Mouse (Mus musculus) splenic B cell, adult 2 months (primary cell): ENCODE results near the gene Kdm3a.

ENCODE experiments used
- DNase-seq: peaks from one replicate; pipeline ENCODE4 v3.0.0-alpha.2; 2011; ENCODE audit warnings: low read depth, low spot score
- H3K27me3 ChIP-seq: 2 replicates; pipeline ENCODE4 v1.6.1; 2012; ENCODE audit warnings: mild to moderate bottlenecking, low read length, moderate library complexity, mixed read lengths; ENCODE audit not compliant: control insufficient read depth, poor library complexity, insufficient read depth, severe bottlenecking
- H3K36me3 ChIP-seq: 2 replicates; pipeline ENCODE4 v1.6.1; 2012; ENCODE audit warnings: mild to moderate bottlenecking, low read length, moderate library complexity, mixed read lengths; ENCODE audit not compliant: control insufficient read depth, poor library complexity, insufficient read depth, severe bottlenecking

Gene Kdm3a

DNA sequence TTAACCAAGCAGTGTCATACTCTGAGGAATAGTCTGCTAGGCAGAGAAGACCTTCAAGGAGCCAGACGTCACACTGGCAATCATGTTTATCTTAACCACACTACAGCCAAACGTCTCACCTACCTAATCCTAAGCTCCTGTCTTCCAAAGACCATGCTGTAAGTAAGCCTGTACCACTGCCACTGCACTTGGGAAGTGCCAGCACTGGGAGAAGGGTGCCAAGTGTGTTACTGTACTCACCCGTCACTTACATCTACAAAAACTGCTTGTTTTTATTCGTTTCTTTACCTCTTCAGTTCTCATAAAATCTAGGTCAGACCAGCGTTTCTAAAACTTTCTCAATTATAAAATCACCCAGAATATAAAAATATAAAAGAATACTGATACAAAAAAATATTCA, 15.8 kb downstream of the Kdm3a start:
- Histone ChIP-seq H3K36me3 (peaks cover 13% of the 10 kb centered on the region), H3K27me3 (no peaks in the 10 kb centered on the region)
- DNase-seq: no peak

GRCm38 (mm10) chr6:71613225-71613624, 19.6 kb downstream of the Kdm3a start:
- no peaks in the 10 kb centered on the region for H3K27me3 ChIP-seq
- peaks cover 23% of the 10 kb centered on the region for H3K36me3 ChIP-seq
- no peak for DNase-seq

DNA sequence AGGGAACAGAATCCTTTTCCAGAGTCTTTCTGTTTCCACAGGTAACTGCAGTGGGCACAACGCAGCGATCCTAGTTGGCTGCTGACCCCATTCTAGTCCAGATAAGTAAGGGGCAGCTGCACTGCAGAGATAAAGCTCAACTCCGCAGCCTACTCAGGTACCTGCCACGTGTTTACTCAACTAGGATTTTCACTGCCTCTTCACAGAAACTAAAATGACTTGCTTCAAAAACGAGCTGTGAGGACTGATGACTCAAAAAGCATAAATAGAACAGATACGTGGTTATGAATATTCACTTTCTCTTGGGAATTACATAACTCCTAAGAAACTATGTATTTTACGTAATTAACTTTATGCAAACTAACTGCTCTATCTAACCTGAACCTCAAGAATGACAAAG, 22.8 kb downstream of the Kdm3a start:
- peaks cover 20% of the 10 kb centered on the region for H3K36me3 ChIP-seq
- H3K27me3 ChIP-seq: no peaks in the 10 kb centered on the region
- DNase-seq: no peak

GRCm38 (mm10) chr6:71608994-71609393, 23.8 kb downstream of the Kdm3a start:
- Histone ChIP-seq H3K27me3 (no peaks in the 10 kb centered on the region), H3K36me3 (peaks cover 20% of the 10 kb centered on the region)
- DNase-seq: no peak

DNA sequence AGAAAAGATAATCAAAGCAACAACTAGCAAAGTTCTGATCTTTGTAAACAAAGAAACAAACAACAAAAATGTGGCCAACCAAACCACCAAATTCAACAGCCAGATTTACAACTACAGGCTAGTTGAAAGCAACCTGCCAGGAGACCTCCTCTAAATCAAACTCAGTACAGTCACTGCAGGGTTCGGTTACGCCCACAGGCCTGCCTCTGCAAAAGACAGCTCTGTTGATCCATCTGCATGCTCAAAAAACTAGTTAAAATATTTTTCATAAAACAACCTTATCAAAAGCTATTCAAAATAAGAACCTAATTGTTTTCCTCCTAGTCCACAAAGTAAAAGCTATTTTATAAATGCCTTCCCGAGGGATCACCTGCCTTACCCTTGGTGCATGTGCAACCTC, 25.0 kb downstream of the Kdm3a start:
- H3K36me3 ChIP-seq: peaks cover 22% of the 10 kb centered on the region
- DNase-seq: no peak

GRCm38 (mm10) chr6:71590154-71590553, 42.6 kb downstream of the Kdm3a start:
- no peak for DNase-seq
- H3K36me3 ChIP-seq: peaks cover 13% of the 10 kb centered on the region
- no peaks in the 10 kb centered on the region for H3K27me3 ChIP-seq

More for the DNA sequence above, 25.0 kb downstream of the Kdm3a start:
- no peaks in the 10 kb centered on the region for H3K27me3 ChIP-seq

- H3K36me3 ChIP-seq: peaks cover 13% of the 10 kb centered on the region
- no peaks in the 10 kb centered on the region for H3K27me3 ChIP-seq
- no peak for DNase-seq
These were observed 43.4 kb downstream of the Kdm3a start for GRCm38 (mm10) chr6:71589401-71589800.

GRCm38 (mm10) chr6:71583198-71583597, 49.6 kb downstream of the Kdm3a start:
- Histone ChIP-seq H3K27me3 (no peaks in the 10 kb centered on the region), H3K36me3 (peaks cover 7% of the 10 kb centered on the region)
- no peak for DNase-seq

- Histone ChIP-seq H3K36me3 (peaks cover 9% of the 10 kb centered on the region), H3K27me3 (no peaks in the 10 kb centered on the region)
- no peak for DNase-seq
These were observed 53.3 kb downstream of the Kdm3a start for GRCm38 (mm10) chr6:71579478-71579877.

- Histone ChIP-seq H3K27me3 (no peaks in the 10 kb centered on the region), H3K36me3 (peaks cover 10% of the 10 kb centered on the region)
- DNase-seq: no peak
These were observed 57.4 kb downstream of the Kdm3a start for GRCm38 (mm10) chr6:71575359-71575758.

DNA sequence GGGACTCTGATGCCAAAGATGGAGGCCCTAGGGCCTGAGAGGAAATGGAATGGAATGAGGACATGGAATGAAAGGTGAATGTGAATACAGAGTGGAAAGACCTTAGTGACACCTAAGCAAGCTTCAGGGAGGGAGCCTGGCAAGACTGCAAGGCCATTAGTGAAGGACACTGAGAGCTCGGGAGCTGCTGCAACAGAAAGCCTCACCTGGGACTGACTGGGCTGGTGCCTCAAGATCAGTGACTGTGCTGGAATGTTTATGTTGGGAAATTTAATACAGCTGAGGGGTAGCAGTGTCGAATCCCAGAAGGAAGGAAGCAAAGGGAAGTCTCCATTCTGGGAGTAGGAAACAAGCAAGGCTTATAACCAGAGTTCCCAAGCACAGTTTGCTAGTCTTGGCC, 63.8 kb downstream of the Kdm3a start:
- H3K27me3 ChIP-seq: no peaks in the 10 kb centered on the region
- H3K36me3 ChIP-seq: peaks cover 2% of the 10 kb centered on the region; the same call in 1 of the 2 replicates
- no peak for DNase-seq

DNA sequence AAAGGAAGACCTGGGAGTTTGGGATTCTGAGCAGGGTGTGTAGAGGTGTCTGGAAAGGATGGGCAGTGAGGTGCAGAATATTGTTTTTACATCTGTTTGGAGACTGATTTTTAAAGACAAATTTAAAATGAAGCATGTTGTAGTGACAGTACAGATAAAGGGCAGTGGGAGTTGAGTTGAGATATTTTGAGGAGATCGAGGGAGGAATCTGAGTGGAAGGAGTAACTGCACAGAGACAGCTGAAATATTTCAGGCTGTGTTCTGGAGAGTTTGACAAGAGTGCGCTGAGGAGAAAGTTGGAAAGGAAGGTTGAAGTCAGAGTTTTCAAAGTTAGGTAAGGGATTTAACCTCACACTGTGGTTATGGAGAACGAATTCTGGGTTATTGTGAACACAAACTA, 64.2 kb downstream of the Kdm3a start:
- H3K27me3 ChIP-seq: no peaks in the 10 kb centered on the region
- no peak for DNase-seq
- H3K36me3 ChIP-seq: peaks cover 2% of the 10 kb centered on the region; the same call in 1 of the 2 replicates

DNA sequence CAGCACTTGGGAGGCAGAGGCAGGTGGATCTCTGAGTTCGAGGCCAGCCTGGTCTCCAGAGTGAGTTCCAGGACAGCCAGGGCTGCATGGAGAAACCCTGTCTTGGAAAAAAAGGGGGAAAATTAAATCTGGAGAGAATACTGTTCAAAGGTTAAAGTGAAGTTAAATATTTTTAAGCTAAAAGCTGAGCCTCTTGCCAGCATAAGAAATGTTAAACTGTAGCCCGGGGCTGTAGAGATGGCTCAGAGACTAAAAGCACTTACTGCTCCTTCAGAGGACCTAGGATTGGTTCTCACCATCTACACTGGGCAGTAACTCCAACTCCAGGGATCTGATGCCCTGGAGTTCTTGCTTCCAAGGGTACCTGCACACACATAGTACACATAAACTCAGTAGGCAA, 76.0 kb downstream of the Kdm3a start:
- DNase-seq: no peak
- H3K36me3 ChIP-seq: peaks cover 3% of the 10 kb centered on the region; the same call in 1 of the 2 replicates
- no peaks in the 10 kb centered on the region for H3K27me3 ChIP-seq

DNA sequence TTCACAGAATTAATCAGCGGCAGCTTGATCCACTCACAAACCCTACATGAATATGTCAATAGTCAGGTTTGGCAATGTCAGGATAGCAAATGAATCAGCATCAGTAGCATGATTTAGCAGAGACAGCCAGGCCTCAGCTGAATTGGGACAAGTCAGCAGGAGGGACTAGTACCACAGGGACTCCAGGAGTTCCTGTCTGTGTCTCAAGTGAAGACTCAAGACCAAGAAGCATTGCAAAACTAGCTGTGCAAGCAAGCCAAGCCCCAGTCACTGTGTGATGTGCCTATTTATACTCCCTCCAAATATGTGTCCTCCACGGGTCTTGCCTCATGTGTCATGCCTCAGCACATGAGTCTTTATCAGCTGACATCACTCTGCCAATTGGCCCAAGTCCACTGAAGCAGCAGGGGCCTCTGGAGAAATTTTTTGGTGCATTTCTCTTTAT, 77.3 kb downstream of the Kdm3a start:
- Histone ChIP-seq H3K27me3 (no peaks in the 10 kb centered on the region), H3K36me3 (no peaks in the 10 kb centered on the region)
- no peak for DNase-seq

GRCm38 (mm10) chr6:71543686-71544499, 88.9 kb downstream of the Kdm3a start, which contains the start of gene Chmp3:
Gene Chmp3, plus strand, starts transcription at chr6:71543797.
- no peaks in the 10 kb centered on the region for H3K36me3 ChIP-seq
- no peaks in the 10 kb centered on the region for H3K27me3 ChIP-seq
- peak; percentile 94 for DNase-seq
